In genomic region chr4:107823511-107823910, GRCm38 (mm10) we compare ENCODE assay signal across 10 mouse cellular contexts. TPM values are rescaled to one million over a fixed set of nuclear protein-coding genes. Genes with fewer than 3 reads are reported as not detected.
DNase-seq lines count a peak whose midpoint lies in the region; ATAC-seq lines count a peak whose summit lies in the region.
"Had no signal": no experiment of that assay in that cellular context is flagged by ENCODE, and none has a peak within 500 bp of the region (broad histone marks: within the 10 kb centered on the region; RNA-seq: fewer than 3 reads in every experiment).

No protein-coding gene starts in this region.

- no peaks in the 10 kb centered on the region for H3K36me3 ChIP-seq in forebrain, embryonic 11.5 days (ENCODE audit: control insufficient read depth, insufficient read depth, low read length)
- no peaks in the 10 kb centered on the region for H3K36me3 ChIP-seq in limb, embryonic 13.5 days
- 0 out of 2 replicates have a peak, but pooled peaks cover 4% of the 10 kb centered on the region for H3K36me3 ChIP-seq in liver, embryonic 12.5 days

- peaks cover 41% of the 10 kb centered on the region for H3K4me1 ChIP-seq in forebrain, embryonic 11.5 days (replicated peaks; ENCODE audit: control insufficient read depth, insufficient read depth, low read length)
- peaks cover 43% of the 10 kb centered on the region for H3K4me1 ChIP-seq in limb, embryonic 13.5 days
- peaks cover 7% of the 10 kb centered on the region; the same call in 1 of the 2 replicates for H3K4me1 ChIP-seq in liver, embryonic 12.5 days

- no peak for ATAC-seq in forebrain, embryonic 11.5 days (replicated peaks; ENCODE audit: low FRiP score)
- no peak for ATAC-seq in limb, embryonic 13.5 days (ENCODE audit: low FRiP score, low read depth)
- no peak for ATAC-seq in liver, embryonic 12.5 days
- ATAC-seq: Patski had no signal

- H3K27me3 ChIP-seq in forebrain, embryonic 11.5 days (ENCODE audit: control insufficient read depth, insufficient read depth, low read length): no peaks in the 10 kb centered on the region
- H3K27me3 ChIP-seq in limb, embryonic 13.5 days: no peaks in the 10 kb centered on the region
- no peaks in the 10 kb centered on the region for H3K27me3 ChIP-seq in liver, embryonic 12.5 days (replicated peaks)
- H3K27me3 ChIP-seq: Patski had no signal

- no peak overlapping the region for H3K4me3 ChIP-seq in forebrain, embryonic 11.5 days (ENCODE audit: low read depth, low read length)
- no peak overlapping the region for H3K4me3 ChIP-seq in limb, embryonic 13.5 days
- H3K4me3 ChIP-seq in liver, embryonic 12.5 days: no peak overlapping the region
- H3K4me3 ChIP-seq: gastrocnemius, adult 2 months had no signal

- H3K4me2 ChIP-seq in forebrain, embryonic 11.5 days (ENCODE audit: low read depth, low read length, severe bottlenecking): peak overlapping the region; percentile 28
- H3K4me2 ChIP-seq in limb, embryonic 13.5 days (replicated peaks): peak overlapping the region; percentile 45
- no peak overlapping the region for H3K4me2 ChIP-seq in liver, embryonic 12.5 days

- peak overlapping the region; percentile 70 for H3K27ac ChIP-seq in forebrain, embryonic 11.5 days (ENCODE audit: low read depth, low read length)
- H3K27ac ChIP-seq in limb, embryonic 13.5 days: no peak overlapping the region
- H3K27ac ChIP-seq in liver, embryonic 12.5 days: no peak overlapping the region
- H3K27ac ChIP-seq: gastrocnemius, adult 2 months had no signal

- DNase-seq in adrenal gland, postnatal 10 days: peak; percentile 22
- DNase-seq in adrenal gland, adult 18-20 months (ENCODE audit: low spot score in 2 of 2): no peak
- DNase-seq in brain, adult 2 months (ENCODE audit: low read depth, low spot score): peak; percentile 69
- DNase-seq in forebrain, embryonic 11.5 days (ENCODE audit: low spot score): peak; percentile 76
- DNase-seq in frontal cortex, postnatal 36 days (ENCODE audit: low spot score in 2 of 2): no peak
- no peak for DNase-seq in gastrocnemius, adult 18-20 months (ENCODE audit: low spot score)
- DNase-seq: gastrocnemius, adult 2 months had no signal

- H3K9me3 ChIP-seq in forebrain, embryonic 11.5 days (ENCODE audit: control insufficient read depth, low read length): no peaks in the 10 kb centered on the region
- no peaks in the 10 kb centered on the region for H3K9me3 ChIP-seq in limb, embryonic 13.5 days
- H3K9me3 ChIP-seq in liver, embryonic 12.5 days (replicated peaks): no peaks in the 10 kb centered on the region

- H3K9ac ChIP-seq in forebrain, embryonic 11.5 days (ENCODE audit: low read length): peak overlapping the region; percentile 17; the same call in 1 of the 2 replicates
- no peak overlapping the region for H3K9ac ChIP-seq in limb, embryonic 13.5 days
- H3K9ac ChIP-seq in liver, embryonic 12.5 days: no peak overlapping the region

- 36% methylated on average over 11 of the region's 11 CpGs for WGBS in forebrain, embryonic 11.5 days
- 35% methylated on average over 11 of the region's 11 CpGs for WGBS in limb, embryonic 13.5 days
- WGBS in liver, embryonic 12.5 days (ENCODE audit: insufficient replicate concordance): 65% methylated on average over 11 of the region's 11 CpGs

RNA-seq across cellular contexts. Expression of gene Lrp8, which starts 21.4 kb away (rescaled TPM):
- 1 to 10 TPM; 3.8 to 4.9 TPM for total RNA-seq in adrenal gland, postnatal 10 days (2021)
- total RNA-seq in adrenal gland, adult 18-20 months (2021): 10 to 100 TPM in 1 of 2 experiments, 1 to 10 TPM in 1; 6.9 to 13.1 TPM
- 33.9 and 36.6 TPM in 2 replicates for polyA plus RNA-seq in forebrain, embryonic 11.5 days (2014; fragmentation: Nextera tagmentation; extraction: Ambion mirVana)
- 3.1 and 3.3 TPM in 2 replicates for polyA plus RNA-seq in limb, embryonic 13.5 days (2015; fragmentation: Nextera tagmentation; extraction: Ambion mirVana)
- under 1 TPM; 0.05 to 0.07 TPM for total RNA-seq in gastrocnemius, adult 18-20 months (2021)
- polyA plus RNA-seq in liver, embryonic 12.5 days (2016; fragmentation: Nextera tagmentation; extraction: Ambion mirVana): 7.6 and 8.5 TPM in 2 replicates

RNA-seq across cellular contexts. Expression of gene Magoh, which starts 56.0 kb away (rescaled TPM):
- total RNA-seq in adrenal gland, postnatal 10 days (2021): 10 to 100 TPM; 83.6 to 86.1 TPM
- 10 to 100 TPM; 75.1 to 82.3 TPM for total RNA-seq in adrenal gland, adult 18-20 months (2021)
- polyA plus RNA-seq in forebrain, embryonic 11.5 days (2014; fragmentation: Nextera tagmentation; extraction: Ambion mirVana): 214 and 246 TPM in 2 replicates
- 212 and 216 TPM in 2 replicates for polyA plus RNA-seq in limb, embryonic 13.5 days (2015; fragmentation: Nextera tagmentation; extraction: Ambion mirVana)
- total RNA-seq in gastrocnemius, adult 18-20 months (2021): 10 to 100 TPM; 25.6 to 32.3 TPM
- polyA plus RNA-seq in liver, embryonic 12.5 days (2016; fragmentation: Nextera tagmentation; extraction: Ambion mirVana): 140 and 151 TPM in 2 replicates

Comparison
In these comparisons a context has a peak if more than half of its experiments do, and no peak if none do; other contexts are left out.
1. DNase-seq: peak in adrenal gland, postnatal 10 days (single experiment), brain, adult 2 months (single experiment) and forebrain, embryonic 11.5 days (single experiment); none in adrenal gland, adult 18-20 months (0 of 2), frontal cortex, postnatal 36 days (0 of 2) and gastrocnemius, adult 18-20 months (single experiment).
2. RNA of gene Lrp8, which starts 21.4 kb away (total RNA-seq): 6.9 to 13.1 TPM in adrenal gland, adult 18-20 months and 3.8 to 4.9 TPM in adrenal gland, postnatal 10 days; 0.05 to 0.07 TPM in gastrocnemius, adult 18-20 months; every median in the first group is over 4 times any median in the second.